Mouse (Mus musculus) lung, embryonic 14.5 days (tissue): ENCODE measurements at regions not wholly inside any gene's neighbourhood (a gene's known extent, or its start where the extent isn't known, plus 50 kb on each side); places are given as distances from the start of the nearest gene placed in this dataset.

Experiments used
- ATAC-seq: fragments of 200-750 bp; cut with Nextera tagmentation; 2 replicates; pipeline ENCODE4 v1.8.0; 2017; ENCODE audit warnings: mild to moderate bottlenecking, moderate TSS enrichment, moderate library complexity; ENCODE audit not compliant: insufficient read depth
- DNase-seq: peaks from one replicate; pipeline ENCODE4 v3.0.0-alpha.2; 2015
- H3K27ac ChIP-seq: fragments of 300-500 bp; sonication (generic); 2 replicates; pipeline ENCODE4 v1.5.1; 2014; ENCODE audit warnings: low read depth, mild to moderate bottlenecking, moderate library complexity
- H3K27me3 ChIP-seq: fragments of 300-500 bp; sonication (generic); 2 replicates; pipeline ENCODE4 v1.6.1; 2014; ENCODE audit warnings: low read length, control low read depth; ENCODE audit not compliant: insufficient read depth
- H3K36me3 ChIP-seq: fragments of 300-500 bp; sonication (generic); 2 replicates; pipeline ENCODE4 v1.6.1; 2014; ENCODE audit warnings: control low read depth; ENCODE audit not compliant: insufficient read depth
- H3K4me1 ChIP-seq: fragments of 300-500 bp; sonication (generic); 2 replicates; pipeline ENCODE4 v1.6.1; 2014; ENCODE audit warnings: antibody characterized with exemption, control low read depth; ENCODE audit not compliant: insufficient read depth
- H3K4me2 ChIP-seq: fragments of 300-500 bp; sonication (generic); 2 replicates; pipeline ENCODE4 v1.6.1; 2014; ENCODE audit warnings: mild to moderate bottlenecking
- H3K4me3 ChIP-seq: fragments of 300-500 bp; sonication (generic); 2 replicates; pipeline ENCODE4 v1.5.1; 2014; ENCODE audit warnings: low read depth, low read length
- H3K9ac ChIP-seq: fragments of 300-500 bp; sonication (generic); 2 replicates; pipeline ENCODE4 v1.6.1; 2014
- H3K9me3 ChIP-seq: fragments of 300-500 bp; sonication (generic); 2 replicates; pipeline ENCODE4 v1.6.1; 2016; ENCODE audit warnings: low read depth, low read length, control low read depth
- CTCF ChIP-seq: IDR thresholded peaks from 2 replicates; pipeline ENCODE4 v1.5.1; 2016; ENCODE audit warnings: antibody characterized with exemption, low read depth
- WGBS: fragments of 180-500 bp; shearing (Covaris S2); extraction: QIAGEN DNeasy Blood & Tissue Kit; methylation state at CpG from one replicate; pipeline ENCODE4 v1.1.7; 2014; 5-methylcytosine and 5-hydroxymethylcytosine counted together

- Histone ChIP-seq H3K9ac (no peak overlapping the region), H3K4me2 (no peak overlapping the region), H3K4me3 (no peak overlapping the region), H3K9me3 (no peaks in the 10 kb centered on the region), H3K4me1 (no peaks in the 10 kb centered on the region), H3K36me3 (no peaks in the 10 kb centered on the region), H3K27ac (no peak overlapping the region), H3K27me3 (no peaks in the 10 kb centered on the region)
- TF ChIP-seq CTCF: no peak
- DNase-seq (no peak), ATAC-seq (no peak)
- WGBS: 77% methylated on average over 2 of the region's 2 CpGs
These were observed 160.4 kb downstream of the Cyld start for GRCm38 (mm10) chr8:88857216-88857615.

- Histone ChIP-seq H3K27me3 (no peaks in the 10 kb centered on the region), H3K4me3 (no peak overlapping the region), H3K27ac (no peak overlapping the region), H3K36me3 (no peaks in the 10 kb centered on the region), H3K4me1 (no peaks in the 10 kb centered on the region), H3K9ac (no peak overlapping the region), H3K9me3 (no peaks in the 10 kb centered on the region), H3K4me2 (no peak overlapping the region)
- no peak for TF ChIP-seq CTCF
- DNase-seq (no peak), ATAC-seq (no peak)
- WGBS: 89% methylated on average over 8 of the region's 8 CpGs
These were observed 156.4 kb downstream of the Cyld start for GRCm38 (mm10) chr8:88853200-88853599.

- ATAC-seq (peak; percentile 38; the same call in 1 of the 2 replicates), DNase-seq (peak; percentile 55)
- Histone ChIP-seq H3K9me3 (no peaks in the 10 kb centered on the region), H3K4me3 (no peak overlapping the region), H3K36me3 (no peaks in the 10 kb centered on the region), H3K27ac (no peak overlapping the region), H3K4me2 (peak overlapping the region; percentile 29; the same call in 1 of the 2 replicates), H3K27me3 (no peaks in the 10 kb centered on the region), H3K4me1 (no peaks in the 10 kb centered on the region), H3K9ac (no peak overlapping the region)
- TF ChIP-seq CTCF: no peak
- 20% methylated on average over 11 of the region's 11 CpGs for WGBS
These were observed 149.1 kb downstream of the Cyld start for GRCm38 (mm10) chr8:88845916-88846315.

- ATAC-seq: 0 out of 2 replicates have a peak, but pooled peaks have one; percentile 21
- no peak for TF ChIP-seq CTCF
- peak; percentile 60 for DNase-seq
- no peaks in the 10 kb centered on the region for H3K4me1 ChIP-seq
- no peaks in the 10 kb centered on the region for H3K27me3 ChIP-seq
- H3K4me2 ChIP-seq: no peak overlapping the region
- no peaks in the 10 kb centered on the region for H3K36me3 ChIP-seq
- H3K9me3 ChIP-seq: no peaks in the 10 kb centered on the region
- WGBS: 32% methylated on average over 5 of the region's 5 CpGs
- H3K27ac ChIP-seq: no peak overlapping the region
- H3K4me3 ChIP-seq: no peak overlapping the region
- H3K9ac ChIP-seq: no peak overlapping the region
These were observed 147.5 kb downstream of the Cyld start for GRCm38 (mm10) chr8:88844370-88844769.

GRCm38 (mm10) chr8:88842451-88842850 is 145.6 kb downstream of the Cyld start:
- Histone ChIP-seq H3K27ac (no peak overlapping the region), H3K27me3 (no peaks in the 10 kb centered on the region), H3K9me3 (no peaks in the 10 kb centered on the region), H3K4me3 (no peak overlapping the region), H3K4me2 (no peak overlapping the region), H3K4me1 (no peaks in the 10 kb centered on the region), H3K36me3 (no peaks in the 10 kb centered on the region), H3K9ac (no peak overlapping the region)
- WGBS: 74% methylated on average over 7 of the region's 7 CpGs
- ATAC-seq (no peak), DNase-seq (no peak)
- TF ChIP-seq CTCF: no peak

- Histone ChIP-seq H3K9me3 (no peaks in the 10 kb centered on the region), H3K27me3 (no peaks in the 10 kb centered on the region), H3K36me3 (no peaks in the 10 kb centered on the region), H3K4me3 (no peak overlapping the region), H3K27ac (no peak overlapping the region), H3K4me1 (no peaks in the 10 kb centered on the region), H3K9ac (no peak overlapping the region), H3K4me2 (no peak overlapping the region)
- ATAC-seq (no peak), DNase-seq (no peak)
- TF ChIP-seq CTCF: no peak
- 55% methylated on average over 5 of the region's 5 CpGs for WGBS
These were observed 143.3 kb downstream of the Cyld start for GRCm38 (mm10) chr8:88840096-88840495.

- no peak for ATAC-seq
- 50% methylated on average over 12 of the region's 12 CpGs for WGBS
- TF ChIP-seq CTCF: peak; percentile 29
- H3K9me3 ChIP-seq: no peaks in the 10 kb centered on the region
- no peaks in the 10 kb centered on the region for H3K4me1 ChIP-seq
- H3K27me3 ChIP-seq: no peaks in the 10 kb centered on the region
- H3K36me3 ChIP-seq: no peaks in the 10 kb centered on the region
- DNase-seq: no peak
- no peak overlapping the region for H3K4me3 ChIP-seq
- no peak overlapping the region for H3K9ac ChIP-seq
- no peak overlapping the region for H3K27ac ChIP-seq
- no peak overlapping the region for H3K4me2 ChIP-seq
These were observed 139.0 kb downstream of the Cyld start for GRCm38 (mm10) chr8:88835756-88836291.
